Comparison of ENCODE assay signal across 15 mouse cellular contexts in genomic region chr5:148371375-148371774, GRCm38 (mm10).
"Had no signal": no experiment of that assay in that cellular context is flagged by ENCODE, and none has a peak within 500 bp of the region (broad histone marks: within the 10 kb centered on the region; RNA-seq: fewer than 3 reads in every experiment).

No protein-coding gene starts in this region.

- H3K27me3 ChIP-seq: midbrain, embryonic 12.5 days; midbrain, embryonic 15.5 days; neural tube, embryonic 12.5 days; neural tube, embryonic 15.5 days; stomach, embryonic 15.5 days had no signal

- H3K4me3 ChIP-seq: left cerebral cortex, adult 2 months; midbrain, embryonic 12.5 days; midbrain, embryonic 15.5 days; neural tube, embryonic 12.5 days; neural tube, embryonic 15.5 days; stomach, embryonic 15.5 days had no signal

- H3K36me3 ChIP-seq: midbrain, embryonic 15.5 days; neural tube, embryonic 15.5 days had no signal

- ATAC-seq: liver, postnatal 0 days; lung, postnatal 0 days; midbrain, embryonic 15.5 days had no signal

- H3K27ac ChIP-seq: kidney, postnatal 0 days; left cerebral cortex, adult 2 months; liver, embryonic 14.5 days; macrophage; midbrain, embryonic 12.5 days; midbrain, embryonic 15.5 days; neural tube, embryonic 12.5 days; neural tube, embryonic 15.5 days; stomach, embryonic 15.5 days had no signal

- DNase-seq: kidney, adult 9 months; layer of hippocampus, postnatal 36 days; right cerebral cortex, adult 18-20 months had no signal

- H3K9me3 ChIP-seq: midbrain, embryonic 15.5 days; neural tube, embryonic 15.5 days; stomach, embryonic 15.5 days had no signal

- H3K4me2 ChIP-seq: lung, embryonic 14.5 days; midbrain, embryonic 12.5 days; midbrain, embryonic 15.5 days; neural tube, embryonic 12.5 days; neural tube, embryonic 15.5 days; stomach, embryonic 15.5 days had no signal

- H3K9ac ChIP-seq: liver, embryonic 14.5 days; liver, postnatal 0 days; lung, embryonic 14.5 days; midbrain, embryonic 12.5 days; midbrain, embryonic 15.5 days; neural tube, embryonic 12.5 days; neural tube, embryonic 15.5 days; stomach, embryonic 15.5 days had no signal

- H3K4me1 ChIP-seq: midbrain, embryonic 12.5 days; midbrain, embryonic 15.5 days; neural tube, embryonic 12.5 days; neural tube, embryonic 15.5 days; stomach, embryonic 15.5 days had no signal
